Mouse (Mus musculus): ENCODE data around the gene Il12rb2. TPM values are rescaled to one million over a fixed set of nuclear protein-coding genes. Genes with fewer than 3 reads are reported as not detected.

Gene Il12rb2
- polyA plus RNA-seq, 1 experiment from 2014 or later: 0.02 TPM

- no peak overlapping the region for H3K9ac ChIP-seq (ENCODE audit: low read length)
- H3K4me3 ChIP-seq (ENCODE audit: low read depth, low read length): no peak overlapping the region
- H3K36me3 ChIP-seq (ENCODE audit: control insufficient read depth, insufficient read depth, low read length): no peaks in the 10 kb centered on the region
- no peaks in the 10 kb centered on the region for H3K4me1 ChIP-seq (replicated peaks; ENCODE audit: control insufficient read depth, insufficient read depth)
- no peaks in the 10 kb centered on the region for H3K9me3 ChIP-seq (ENCODE audit: control insufficient read depth, low read length)
- 62% methylated on average over 10 of the region's 10 CpGs for WGBS
- H3K27me3 ChIP-seq (ENCODE audit: control insufficient read depth, insufficient read depth, low read length): no peaks in the 10 kb centered on the region
- no peak for DNase-seq (ENCODE audit: low spot score)
- TF ChIP-seq EP300 (optimal IDR thresholded peaks at IDR 0.05): no peak
- TF ChIP-seq CTCF (IDR thresholded peaks at IDR 0.05; ENCODE audit: low read depth): no peak
- no peak overlapping the region for H3K4me2 ChIP-seq (replicated peaks; ENCODE audit: low read depth)
- peak overlapping the region; percentile 80 for H3K27ac ChIP-seq (replicated peaks)
- no peak for ATAC-seq (ENCODE audit: low FRiP score, low TSS enrichment)
Measured at GRCm38 (mm10) chr6:67303210-67303609, 72.8 kb downstream of the Il12rb2 start.

GRCm38 (mm10) chr6:67302471-67302870 is 73.5 kb downstream of the Il12rb2 start:
- no peak for DNase-seq (ENCODE audit: low spot score)

GRCm38 (mm10) chr6:67301230-67301629 is 74.8 kb downstream of the Il12rb2 start:
- Histone ChIP-seq H3K27me3 (ENCODE audit: control insufficient read depth, insufficient read depth, low read length) (no peaks in the 10 kb centered on the region), H3K36me3 (ENCODE audit: control insufficient read depth, insufficient read depth, low read length) (no peaks in the 10 kb centered on the region), H3K9ac (ENCODE audit: low read length) (no peak overlapping the region), H3K4me2 (replicated peaks; ENCODE audit: low read depth) (no peak overlapping the region), H3K9me3 (ENCODE audit: control insufficient read depth, low read length) (no peaks in the 10 kb centered on the region), H3K4me3 (ENCODE audit: low read depth, low read length) (no peak overlapping the region), H3K27ac (replicated peaks) (peak overlapping the region; percentile 35), H3K4me1 (replicated peaks; ENCODE audit: control insufficient read depth, insufficient read depth) (no peaks in the 10 kb centered on the region)
- no peak for DNase-seq (ENCODE audit: low spot score)
- TF ChIP-seq CTCF (IDR thresholded peaks at IDR 0.05; ENCODE audit: low read depth): no peak
- TF ChIP-seq EP300 (optimal IDR thresholded peaks at IDR 0.05): no peak
- ATAC-seq (ENCODE audit: low FRiP score, low TSS enrichment): no peak
- WGBS: 77% methylated on average over 3 of the region's 3 CpGs

More at GRCm38 (mm10) chr6:67302471-67302870, 73.5 kb downstream of the Il12rb2 start:
- Histone ChIP-seq H3K27ac (replicated peaks) (peak overlapping the region; percentile 80), H3K27me3 (ENCODE audit: control insufficient read depth, insufficient read depth, low read length) (no peaks in the 10 kb centered on the region), H3K4me3 (ENCODE audit: low read depth, low read length) (no peak overlapping the region), H3K4me1 (replicated peaks; ENCODE audit: control insufficient read depth, insufficient read depth) (no peaks in the 10 kb centered on the region), H3K4me2 (replicated peaks; ENCODE audit: low read depth) (no peak overlapping the region), H3K36me3 (ENCODE audit: control insufficient read depth, insufficient read depth, low read length) (no peaks in the 10 kb centered on the region), H3K9ac (ENCODE audit: low read length) (no peak overlapping the region), H3K9me3 (ENCODE audit: control insufficient read depth, low read length) (no peaks in the 10 kb centered on the region)
- 57% methylated on average over 4 of the region's 4 CpGs for WGBS
- TF ChIP-seq CTCF (IDR thresholded peaks at IDR 0.05; ENCODE audit: low read depth): no peak
- no peak for TF ChIP-seq EP300 (optimal IDR thresholded peaks at IDR 0.05)
- ATAC-seq (ENCODE audit: low FRiP score, low TSS enrichment): no peak

- Histone ChIP-seq H3K27me3 (ENCODE audit: control insufficient read depth, insufficient read depth, low read length) (no peaks in the 10 kb centered on the region), H3K27ac (replicated peaks) (peak overlapping the region; percentile 35), H3K4me2 (replicated peaks; ENCODE audit: low read depth) (no peak overlapping the region), H3K36me3 (ENCODE audit: control insufficient read depth, insufficient read depth, low read length) (no peaks in the 10 kb centered on the region), H3K4me3 (ENCODE audit: low read depth, low read length) (no peak overlapping the region), H3K9ac (ENCODE audit: low read length) (no peak overlapping the region), H3K4me1 (replicated peaks; ENCODE audit: control insufficient read depth, insufficient read depth) (no peaks in the 10 kb centered on the region), H3K9me3 (ENCODE audit: control insufficient read depth, low read length) (no peaks in the 10 kb centered on the region)
- DNase-seq (ENCODE audit: low spot score): no peak
- TF ChIP-seq EP300 (optimal IDR thresholded peaks at IDR 0.05) (peak; percentile 70), CTCF (IDR thresholded peaks at IDR 0.05; ENCODE audit: low read depth) (no peak)
- WGBS: 22% methylated on average over 6 of the region's 6 CpGs
- no peak for ATAC-seq (ENCODE audit: low FRiP score, low TSS enrichment)
Measured at GRCm38 (mm10) chr6:67300710-67301163, 75.3 kb downstream of the Il12rb2 start.

GRCm38 (mm10) chr6:67300300-67300699 is 75.7 kb downstream of the Il12rb2 start:
- Histone ChIP-seq H3K9me3 (ENCODE audit: control insufficient read depth, low read length) (no peaks in the 10 kb centered on the region), H3K4me3 (ENCODE audit: low read depth, low read length) (no peak overlapping the region), H3K9ac (ENCODE audit: low read length) (no peak overlapping the region), H3K27ac (replicated peaks) (peak overlapping the region; percentile 67), H3K4me1 (replicated peaks; ENCODE audit: control insufficient read depth, insufficient read depth) (no peaks in the 10 kb centered on the region), H3K27me3 (ENCODE audit: control insufficient read depth, insufficient read depth, low read length) (no peaks in the 10 kb centered on the region), H3K4me2 (replicated peaks; ENCODE audit: low read depth) (no peak overlapping the region), H3K36me3 (ENCODE audit: control insufficient read depth, insufficient read depth, low read length) (no peaks in the 10 kb centered on the region)
- DNase-seq (ENCODE audit: low spot score): no peak
- 30% methylated on average over 4 of the region's 4 CpGs for WGBS
- TF ChIP-seq CTCF (IDR thresholded peaks at IDR 0.05; ENCODE audit: low read depth) (no peak), EP300 (optimal IDR thresholded peaks at IDR 0.05) (no peak)
- ATAC-seq (ENCODE audit: low FRiP score, low TSS enrichment): no peak

GRCm38 (mm10) chr6:67298742-67299141 is 77.2 kb downstream of the Il12rb2 start:
- ATAC-seq (ENCODE audit: low FRiP score, low TSS enrichment) (no peak), DNase-seq (ENCODE audit: low spot score) (no peak)
- H3K9ac ChIP-seq (ENCODE audit: low read length): no peak overlapping the region
- no peaks in the 10 kb centered on the region for H3K36me3 ChIP-seq (ENCODE audit: control insufficient read depth, insufficient read depth, low read length)
- H3K4me2 ChIP-seq (replicated peaks; ENCODE audit: low read depth): no peak overlapping the region
- TF ChIP-seq CTCF (IDR thresholded peaks at IDR 0.05; ENCODE audit: low read depth): no peak
- TF ChIP-seq EP300 (optimal IDR thresholded peaks at IDR 0.05): no peak
- H3K27me3 ChIP-seq (ENCODE audit: control insufficient read depth, insufficient read depth, low read length): no peaks in the 10 kb centered on the region
- WGBS: 86% methylated on average over 5 of the region's 5 CpGs
- no peaks in the 10 kb centered on the region for H3K4me1 ChIP-seq (replicated peaks; ENCODE audit: control insufficient read depth, insufficient read depth)
- no peaks in the 10 kb centered on the region for H3K9me3 ChIP-seq (ENCODE audit: control insufficient read depth, low read length)
- no peak overlapping the region for H3K4me3 ChIP-seq (ENCODE audit: low read depth, low read length)
- H3K27ac ChIP-seq (replicated peaks): no peak overlapping the region
